Mouse (Mus musculus) limb, embryonic 11.5 days (tissue): ENCODE measurements around the gene Col4a4. TPM values are rescaled to one million over a fixed set of nuclear protein-coding genes. Genes with fewer than 3 reads are reported as not detected.

ENCODE experiments used
- ATAC-seq: fragments of 200-750 bp; cut with Nextera tagmentation; 2 replicates; pipeline ENCODE4 v1.8.0; 2017; ENCODE audit warnings: low read depth; ENCODE audit not compliant: insufficient number of reproducible peaks, low FRiP score, low TSS enrichment
- DNase-seq: peaks from one replicate; pipeline ENCODE4 v3.0.0-alpha.2; 2015; ENCODE audit warnings: low spot score
- H3K27ac ChIP-seq: fragments of 300-500 bp; sonication (generic); replicated peaks from 2 replicates; pipeline ENCODE4 v1.5.1; 2014; ENCODE audit warnings: low read depth, mild to moderate bottlenecking, low read length
- H3K27me3 ChIP-seq: fragments of 300-500 bp; sonication (generic); 2 replicates; pipeline ENCODE4 v1.6.1; 2014; ENCODE audit warnings: mild to moderate bottlenecking, low read length, mixed read lengths; ENCODE audit not compliant: control insufficient read depth, insufficient read depth
- H3K36me3 ChIP-seq: fragments of 300-500 bp; sonication (generic); 2 replicates; pipeline ENCODE4 v1.6.1; 2014; ENCODE audit warnings: mild to moderate bottlenecking, low read length, moderate library complexity, mixed read lengths; ENCODE audit not compliant: control insufficient read depth, insufficient read depth
- H3K4me1 ChIP-seq: fragments of 300-500 bp; sonication (generic); 2 replicates; pipeline ENCODE4 v1.6.1; 2014; ENCODE audit warnings: low read length, mixed read lengths; ENCODE audit not compliant: control insufficient read depth, insufficient read depth
- H3K4me2 ChIP-seq: fragments of 300-500 bp; sonication (generic); 2 replicates; pipeline ENCODE4 v1.6.1; 2014; ENCODE audit warnings: low read depth, mild to moderate bottlenecking, moderate library complexity; ENCODE audit not compliant: severe bottlenecking
- H3K4me3 ChIP-seq: fragments of 300-500 bp; sonication (generic); 2 replicates; pipeline ENCODE4 v1.5.1; 2014; ENCODE audit warnings: low read depth, low read length
- H3K9ac ChIP-seq: fragments of 300-500 bp; sonication (generic); 2 replicates; pipeline ENCODE4 v1.6.1; 2014; ENCODE audit warnings: mild to moderate bottlenecking, low read length
- H3K9me3 ChIP-seq: fragments of 300-500 bp; sonication (generic); 2 replicates; pipeline ENCODE4 v1.6.1; 2016; ENCODE audit warnings: low read length; ENCODE audit not compliant: control insufficient read depth
- WGBS: fragments of 180-500 bp; shearing (Covaris S2); extraction: QIAGEN DNeasy Blood & Tissue Kit; methylation state at CpG from one replicate; pipeline ENCODE4 v1.1.7; 2014; 5-methylcytosine and 5-hydroxymethylcytosine counted together
- polyA plus RNA-seq: library from polyadenylated mRNA; unstranded; fragments of >200 nt; fragmentation: Nextera tagmentation; extraction: Ambion mirVana; gene quantifications from 2 replicates; pipeline ENCODE4 v1.2.1, GENCODE M21; 2014

Gene Col4a4
- polyA plus RNA-seq, 1 experiment from 2014 or later = 0.03 TPM

DNA sequence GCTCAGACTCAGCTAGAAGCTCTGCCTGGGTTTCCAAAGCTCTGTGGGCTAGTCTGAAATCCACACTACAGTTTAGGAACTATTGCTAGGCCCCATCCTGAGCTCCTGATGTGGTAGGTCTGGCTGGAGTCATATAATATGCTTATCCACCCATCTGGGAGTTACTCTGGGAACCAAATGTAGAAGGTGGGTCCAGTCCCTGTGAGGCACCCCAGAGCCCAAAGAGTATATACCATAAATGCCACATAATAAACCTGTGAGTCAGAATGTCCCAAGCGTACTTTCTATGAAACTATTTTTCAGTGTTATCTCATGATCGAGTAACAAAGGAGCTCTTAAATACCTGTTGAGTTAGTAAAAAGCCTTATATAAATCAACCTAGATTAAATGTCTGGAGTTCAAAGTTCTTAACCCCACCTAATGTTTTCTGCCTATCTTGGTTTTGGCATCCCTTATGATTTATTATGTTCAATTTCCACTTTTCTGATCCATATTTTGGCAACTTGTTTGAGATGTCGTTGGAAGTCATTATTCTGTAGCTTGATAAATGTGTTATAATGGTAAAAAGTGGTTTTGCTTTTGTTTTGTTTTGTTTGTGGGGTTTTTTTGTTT lies 172.1 kb downstream of the Col4a4 start:
- Histone ChIP-seq H3K4me1 (0 out of 2 replicates have a peak, but pooled peaks cover 2% of the 10 kb centered on the region), H3K27ac (no peak overlapping the region), H3K9ac (no peak overlapping the region), H3K36me3 (no peaks in the 10 kb centered on the region), H3K27me3 (no peaks in the 10 kb centered on the region), H3K4me3 (no peak overlapping the region), H3K4me2 (no peak overlapping the region), H3K9me3 (no peaks in the 10 kb centered on the region)
- DNase-seq = no peak
- 93% methylated on average over 3 of the region's 3 CpGs for WGBS
- ATAC-seq = no peak

DNA sequence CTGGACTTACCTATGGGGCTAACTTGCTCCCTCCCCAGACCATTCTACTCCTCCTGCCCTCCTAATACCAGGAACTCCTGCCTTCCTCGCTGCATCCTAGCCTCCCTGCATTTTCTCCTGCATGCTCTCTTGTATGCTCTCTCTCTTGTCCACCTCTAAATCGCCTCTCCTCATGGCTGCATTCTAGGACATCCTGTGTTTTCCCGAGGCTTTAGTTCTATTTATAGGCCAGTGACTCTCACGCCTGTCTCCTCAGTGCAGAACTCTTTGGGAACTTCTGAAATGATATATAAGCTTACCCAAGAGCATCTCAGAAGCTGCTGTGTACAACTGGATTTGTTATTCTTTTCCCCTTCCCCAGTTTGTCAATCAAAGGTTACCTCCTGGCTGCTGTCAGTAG lies 174.6 kb downstream of the Col4a4 start:
- H3K27ac ChIP-seq = no peak overlapping the region
- H3K9me3 ChIP-seq = no peaks in the 10 kb centered on the region
- 75% methylated on average over 4 of the region's 4 CpGs for WGBS
- H3K4me3 ChIP-seq = no peak overlapping the region
- H3K27me3 ChIP-seq = no peaks in the 10 kb centered on the region
- no peak for DNase-seq
- ATAC-seq = no peak
- no peak overlapping the region for H3K4me2 ChIP-seq
- no peak overlapping the region for H3K9ac ChIP-seq
- H3K36me3 ChIP-seq = no peaks in the 10 kb centered on the region
- 0 out of 2 replicates have a peak, but pooled peaks cover 2% of the 10 kb centered on the region for H3K4me1 ChIP-seq

DNA sequence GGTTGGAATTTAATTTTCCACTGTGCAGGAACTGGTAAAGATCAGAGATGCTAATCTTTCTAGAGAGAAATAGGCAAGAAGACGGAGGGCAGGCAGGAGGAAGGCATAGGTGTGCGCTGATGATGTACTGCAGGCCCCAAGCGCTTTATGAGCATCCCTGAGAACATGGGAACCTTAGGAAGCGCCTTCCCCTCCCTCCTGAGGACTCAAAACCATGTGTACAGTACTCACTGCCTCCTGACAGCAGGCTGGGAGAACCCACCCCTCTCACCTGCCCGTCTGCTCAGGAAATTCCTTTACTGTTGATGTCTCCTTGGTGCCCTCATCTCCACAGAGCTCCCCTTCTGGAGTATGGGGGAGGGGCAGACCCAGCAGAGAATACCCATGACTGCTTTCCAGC lies 175.1 kb downstream of the Col4a4 start:
- no peak for DNase-seq
- Histone ChIP-seq H3K4me1 (0 out of 2 replicates have a peak, but pooled peaks cover 2% of the 10 kb centered on the region), H3K27me3 (no peaks in the 10 kb centered on the region), H3K9me3 (no peaks in the 10 kb centered on the region), H3K4me2 (no peak overlapping the region), H3K4me3 (no peak overlapping the region), H3K36me3 (no peaks in the 10 kb centered on the region), H3K9ac (no peak overlapping the region), H3K27ac (no peak overlapping the region)
- 63% methylated on average over 5 of the region's 5 CpGs for WGBS
- no peak for ATAC-seq

GRCm38 (mm10) chr1:82410548-82410947 lies 176.1 kb downstream of the Col4a4 start:
- no peak overlapping the region for H3K4me2 ChIP-seq
- H3K27me3 ChIP-seq = no peaks in the 10 kb centered on the region
- ATAC-seq (no peak), DNase-seq (no peak)
- H3K4me1 ChIP-seq = 0 out of 2 replicates have a peak, but pooled peaks cover 2% of the 10 kb centered on the region
- H3K27ac ChIP-seq = no peak overlapping the region
- no peak overlapping the region for H3K9ac ChIP-seq
- WGBS = 63% methylated on average over 3 of the region's 3 CpGs
- no peak overlapping the region for H3K4me3 ChIP-seq
- H3K9me3 ChIP-seq = no peaks in the 10 kb centered on the region
- no peaks in the 10 kb centered on the region for H3K36me3 ChIP-seq

DNA sequence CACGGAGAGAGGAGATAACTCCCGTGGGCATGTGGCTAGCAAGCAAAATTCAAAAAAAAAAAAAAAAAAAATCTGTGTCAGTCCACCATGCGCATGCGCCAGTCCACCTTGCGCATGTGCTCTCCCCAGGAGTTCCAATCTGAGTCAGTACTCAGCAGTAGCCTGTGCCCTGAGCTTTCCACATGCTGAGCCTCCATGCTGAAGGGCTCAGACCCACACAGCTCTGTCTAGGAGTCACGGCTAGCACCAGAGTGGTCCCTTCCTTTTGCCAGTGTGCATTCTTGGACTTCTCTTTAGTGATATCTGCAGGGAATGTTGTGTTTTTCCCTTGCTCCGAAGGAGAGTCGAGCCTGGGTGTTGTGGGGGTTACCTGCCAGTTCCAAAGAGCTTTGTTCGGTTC lies 177.4 kb downstream of the Col4a4 start:
- no peak for DNase-seq
- Histone ChIP-seq H3K9ac (no peak overlapping the region), H3K27me3 (no peaks in the 10 kb centered on the region), H3K4me1 (0 out of 2 replicates have a peak, but pooled peaks cover 2% of the 10 kb centered on the region), H3K4me2 (no peak overlapping the region), H3K36me3 (no peaks in the 10 kb centered on the region), H3K9me3 (no peaks in the 10 kb centered on the region), H3K27ac (no peak overlapping the region), H3K4me3 (no peak overlapping the region)
- WGBS = 95% methylated on average over 9 of the region's 9 CpGs
- ATAC-seq = no peak

DNA sequence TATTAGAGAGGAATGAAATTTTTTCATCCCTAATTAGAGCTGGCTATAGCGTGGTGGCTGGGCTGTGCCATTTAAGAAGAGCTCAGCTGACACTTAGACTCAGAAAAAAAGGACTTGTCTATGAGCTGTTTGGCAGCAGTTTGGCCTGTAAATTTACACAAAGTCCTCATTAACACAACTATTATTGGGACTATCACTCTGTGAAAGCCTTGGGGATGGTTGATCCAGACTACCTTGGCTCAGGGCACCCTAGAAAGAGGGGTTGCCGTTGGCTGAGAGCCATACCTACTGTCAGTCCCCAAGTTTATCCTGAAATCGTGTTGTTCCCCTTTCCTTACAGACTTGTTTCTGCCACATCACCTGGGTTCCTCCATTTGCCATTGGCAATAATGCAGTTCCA lies 178.9 kb downstream of the Col4a4 start:
- no peak overlapping the region for H3K4me3 ChIP-seq
- 0 out of 2 replicates have a peak, but pooled peaks cover 2% of the 10 kb centered on the region for H3K4me1 ChIP-seq
- no peak for DNase-seq
- 71% methylated on average over 3 of the region's 3 CpGs for WGBS
- H3K27ac ChIP-seq = no peak overlapping the region
- H3K36me3 ChIP-seq = no peaks in the 10 kb centered on the region
- H3K4me2 ChIP-seq = no peak overlapping the region
- H3K9ac ChIP-seq = no peak overlapping the region
- H3K9me3 ChIP-seq = no peaks in the 10 kb centered on the region
- no peaks in the 10 kb centered on the region for H3K27me3 ChIP-seq
- no peak for ATAC-seq

Other genes starting within 250 kb of the Col4a4 start
- gene Col4a3, start 72 bp upstream of the Col4a4 start, polyA plus RNA-seq = 0.03 and 0.06 TPM in 2 replicates
- gene Mff, start 138.0 kb upstream of the Col4a4 start, polyA plus RNA-seq = 233 and 234 TPM in 2 replicates
- gene Tm4sf20, start 181.6 kb upstream of the Col4a4 start, polyA plus RNA-seq = not detected in 2 replicates
- not detected in 2 replicates for gene Gm47791, start 184.4 kb upstream of the Col4a4 start, polyA plus RNA-seq